Mouse (Mus musculus) mature B cell (primary cell): ENCODE measurements around the gene Gm45234.

Experiments used
- in situ Hi-C: fragments of 300-500 bp; cut with MboI; formaldehyde crosslinking; loops from 2 replicates; pipeline ENCODE4 v1.14.3; 2019

Gene Gm45234

DNA sequence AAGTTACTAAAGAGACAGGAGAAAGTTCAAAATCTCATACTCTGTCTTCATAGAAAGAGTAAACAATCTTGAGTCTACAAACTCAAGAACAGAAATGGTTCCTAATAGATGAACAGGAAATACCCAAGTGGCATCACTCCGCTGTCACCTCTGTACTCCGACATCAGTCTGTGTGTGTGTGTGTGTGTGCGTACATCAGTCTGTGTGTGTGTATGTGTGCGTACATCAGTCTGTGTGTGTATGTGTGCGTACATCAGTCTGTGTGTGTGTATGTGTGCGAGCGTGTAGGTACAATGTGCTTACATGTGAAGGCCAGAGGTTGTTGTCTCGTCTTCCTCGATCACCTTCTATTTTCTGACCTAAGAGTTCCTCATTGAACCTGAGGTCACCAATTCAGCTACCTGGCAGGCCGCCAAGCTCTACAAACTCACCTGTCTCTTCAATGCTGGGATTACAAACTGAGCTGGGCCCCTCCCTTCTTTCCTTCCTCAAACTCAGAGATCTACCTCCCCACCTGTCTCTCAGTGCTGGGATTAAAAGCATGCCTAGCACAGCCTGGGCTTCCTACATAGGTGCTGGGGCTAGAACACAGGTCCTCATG, 47.4 kb downstream of the Gm45234 start:
- in situ Hi-C loops: no loop called here

DNA sequence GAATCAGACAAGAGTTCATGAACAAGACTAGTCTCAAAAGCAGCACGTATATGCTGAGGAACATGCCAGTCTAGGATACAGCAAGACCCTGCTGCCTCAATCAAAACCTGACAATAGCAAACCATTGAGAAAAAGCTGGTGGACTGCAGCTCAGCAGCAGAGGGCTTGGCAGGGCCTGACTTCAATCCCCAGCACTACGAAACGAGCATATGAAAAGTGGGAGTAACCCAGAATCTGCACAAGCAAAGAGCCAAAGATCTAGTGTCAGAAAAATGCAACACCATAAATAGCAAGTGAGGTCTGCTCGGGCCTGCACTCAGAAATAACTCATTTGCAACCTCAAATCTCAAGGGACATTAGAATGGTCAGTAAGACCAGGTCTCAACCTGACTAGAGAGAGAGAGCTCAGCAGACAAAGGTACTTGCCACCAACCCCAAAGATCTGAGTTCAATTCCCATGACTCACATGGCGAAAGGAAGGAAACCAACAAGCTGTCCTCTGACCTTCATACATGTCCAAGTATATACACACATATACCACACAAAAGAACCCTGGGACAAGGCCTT, 49.7 kb downstream of the Gm45234 start:
- in situ Hi-C loops: no loop called here

DNA sequence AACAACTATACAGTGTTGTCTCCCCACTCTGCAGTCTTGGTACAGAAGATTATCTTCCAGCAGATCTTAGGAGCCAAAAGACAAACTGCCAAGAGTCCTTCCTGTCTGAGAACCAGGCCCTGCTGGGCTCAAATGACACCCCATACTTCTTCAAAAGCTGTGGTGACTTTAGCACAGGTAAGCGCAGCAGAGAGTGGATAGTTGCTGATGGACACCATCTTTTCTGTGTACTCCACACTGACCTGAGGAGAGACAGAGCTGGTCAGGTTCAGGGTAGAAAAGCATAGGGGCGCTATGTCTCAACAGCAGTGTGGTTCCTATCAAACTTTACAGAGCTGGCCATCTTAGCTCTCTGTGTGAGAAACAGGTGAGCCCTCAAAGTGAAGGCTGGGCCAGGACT, 51.4 kb downstream of the Gm45234 start:
- in situ Hi-C loops: no loop called here

DNA sequence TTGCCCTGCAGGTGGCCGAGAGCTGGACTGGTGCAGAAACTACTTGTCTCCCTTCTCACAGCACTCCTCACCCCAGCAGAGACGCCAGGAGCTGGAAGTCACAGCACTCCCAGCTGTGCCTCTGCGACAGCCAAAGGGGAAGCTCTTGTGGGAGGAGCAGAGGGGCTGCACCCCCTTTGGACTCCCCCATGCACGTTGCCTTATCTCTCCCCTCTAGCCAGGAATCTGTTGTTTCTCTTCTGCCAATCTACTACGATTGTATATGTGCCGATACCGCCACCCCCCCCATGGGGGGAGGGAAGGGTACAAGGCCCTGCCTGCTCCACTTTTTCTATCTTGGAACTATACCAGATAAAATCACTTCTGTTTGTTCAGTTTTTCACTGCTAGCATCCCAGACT, 52.0 kb downstream of the Gm45234 start:
- in situ Hi-C loops: no loop called here

DNA sequence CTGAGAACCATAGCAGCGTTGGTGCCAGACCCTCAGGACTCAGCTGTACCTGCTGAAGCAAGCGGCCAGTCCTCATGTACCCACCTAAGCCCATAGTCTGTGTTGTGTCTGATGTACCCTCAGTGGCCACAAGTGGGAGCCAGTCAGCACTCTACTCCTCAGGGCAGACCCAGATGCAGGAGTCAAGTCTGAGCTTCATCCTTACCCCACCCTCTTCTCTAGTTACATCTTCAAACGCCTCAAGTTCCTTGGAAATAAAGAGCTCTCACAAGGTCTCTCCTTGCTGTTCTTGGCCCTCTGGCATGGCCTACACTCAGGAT, 53.1 kb downstream of the Gm45234 start:
- in situ Hi-C loops: no loop called here

DNA sequence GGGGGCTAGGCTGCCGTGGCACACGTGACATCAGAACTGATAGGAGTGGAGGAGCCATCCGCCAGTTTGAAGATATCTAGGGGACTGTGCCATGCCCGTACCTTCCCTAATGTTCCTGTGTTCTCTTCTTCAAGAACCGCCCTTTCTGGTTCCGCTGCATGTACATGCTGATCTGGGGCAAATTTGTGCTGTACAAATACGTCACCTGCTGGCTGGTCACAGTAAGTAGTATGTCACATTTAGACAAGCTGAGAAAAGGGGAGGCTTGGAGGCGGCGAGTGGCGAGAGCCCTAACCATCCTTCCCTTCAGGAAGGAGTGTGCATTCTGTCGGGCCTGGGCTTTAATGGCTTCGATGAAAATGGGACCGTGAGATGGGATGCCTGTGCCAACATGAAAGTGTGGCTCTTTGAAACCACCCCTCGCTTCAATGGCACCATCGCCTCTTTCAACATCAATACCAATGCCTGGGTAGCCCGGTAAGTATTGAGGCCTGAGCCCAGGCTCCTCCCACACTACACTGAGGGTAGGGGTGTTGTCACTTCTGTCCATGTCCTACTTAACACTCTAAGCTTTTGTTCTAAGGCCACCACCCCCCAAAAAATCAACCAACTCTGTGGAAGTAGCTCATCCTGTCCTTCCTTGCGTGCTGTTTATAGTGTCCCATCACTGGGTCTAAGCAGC, 53.6 kb downstream of the Gm45234 start:
- in situ Hi-C loops: no loop called here

DNA sequence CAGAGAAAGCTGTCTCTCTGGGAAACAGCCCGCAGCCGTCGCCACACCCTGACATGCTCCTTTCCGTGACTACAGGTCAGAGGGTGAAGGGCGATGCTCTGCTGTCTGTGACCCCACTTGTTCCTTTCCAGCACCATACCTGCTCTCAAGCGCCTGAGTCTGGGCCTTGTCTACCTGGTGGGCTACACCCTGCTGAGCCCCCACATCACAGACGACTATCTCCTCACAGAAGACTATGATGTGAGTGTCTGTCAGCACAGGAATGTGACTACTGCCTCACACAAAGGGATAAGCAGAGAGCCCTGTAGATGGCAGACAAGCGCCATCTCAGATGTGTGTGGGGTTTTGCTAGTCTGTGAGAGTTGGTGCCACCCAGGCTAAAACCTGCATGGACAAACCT, 54.5 kb downstream of the Gm45234 start:
- in situ Hi-C loops: no loop called here

DNA sequence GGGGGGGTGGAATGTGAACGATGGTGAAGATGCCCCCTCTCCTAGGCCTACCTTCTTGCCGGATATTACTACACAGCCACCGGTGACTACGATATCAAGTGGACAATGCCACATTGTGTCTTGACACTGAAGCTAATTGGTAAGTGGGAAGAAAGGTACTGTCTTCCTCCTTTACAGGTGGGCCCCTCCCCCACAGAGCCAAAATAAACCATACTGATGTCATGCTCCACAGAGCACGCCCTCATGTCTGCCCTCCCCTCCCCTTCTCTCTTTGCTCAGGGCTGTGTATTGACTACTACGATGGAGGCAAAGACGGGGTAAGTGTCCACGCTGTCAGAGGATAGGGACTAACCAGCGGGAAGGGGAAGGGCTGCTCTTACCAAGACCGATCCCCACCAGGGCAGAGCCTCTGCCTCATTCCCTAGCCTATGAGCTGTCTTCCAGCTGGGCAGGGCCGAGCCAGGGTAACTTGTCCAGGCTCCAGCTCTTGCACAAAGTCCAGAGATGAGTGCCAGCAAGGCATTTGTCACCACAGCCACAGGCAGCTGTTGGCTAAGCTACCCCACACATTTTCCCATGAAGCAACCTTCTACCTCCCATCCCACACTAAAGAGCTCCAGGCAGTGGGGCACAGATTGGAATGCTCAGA, 55.7 kb downstream of the Gm45234 start:
- in situ Hi-C loops: no loop called here

DNA sequence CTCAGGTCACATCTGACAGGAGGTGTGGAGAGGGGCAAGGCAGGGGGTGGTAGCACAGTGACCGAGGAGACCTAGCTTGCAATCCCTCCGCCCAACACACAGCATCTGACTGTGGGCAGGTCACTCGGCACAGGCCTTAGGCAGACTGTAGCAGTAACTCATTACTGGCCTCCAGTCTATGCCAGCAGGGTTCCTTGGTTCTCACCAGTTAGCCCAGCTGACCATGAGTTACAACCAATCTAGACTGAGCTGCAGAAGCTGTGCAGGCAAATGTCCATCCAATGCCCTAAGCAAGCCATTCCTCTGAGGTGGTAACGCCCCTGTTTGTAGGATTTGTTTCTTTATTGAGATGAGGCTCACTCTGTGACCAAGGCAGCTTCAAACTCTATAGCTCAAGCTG, 56.5 kb downstream of the Gm45234 start:
- in situ Hi-C loops: no loop called here

DNA sequence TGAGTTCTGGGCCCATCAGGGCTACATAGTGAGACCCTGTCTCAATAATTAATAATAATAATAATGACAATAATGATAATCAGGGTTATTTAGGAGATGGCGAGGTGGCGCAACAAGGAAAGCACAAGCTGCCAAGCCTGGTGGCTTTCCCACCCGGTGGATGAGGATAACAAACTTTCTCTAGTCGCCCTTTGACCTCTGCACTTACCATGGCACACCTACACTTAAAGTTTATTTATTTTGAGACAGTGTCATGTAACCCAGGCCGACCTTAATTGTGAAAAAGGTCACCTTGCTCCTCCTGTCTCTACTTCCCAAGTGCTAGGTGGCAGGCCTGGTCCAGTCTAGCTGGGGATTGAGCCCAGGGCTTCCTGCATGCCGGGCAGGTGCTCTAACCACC, 57.1 kb downstream of the Gm45234 start:
- in situ Hi-C loops: no loop called here

DNA sequence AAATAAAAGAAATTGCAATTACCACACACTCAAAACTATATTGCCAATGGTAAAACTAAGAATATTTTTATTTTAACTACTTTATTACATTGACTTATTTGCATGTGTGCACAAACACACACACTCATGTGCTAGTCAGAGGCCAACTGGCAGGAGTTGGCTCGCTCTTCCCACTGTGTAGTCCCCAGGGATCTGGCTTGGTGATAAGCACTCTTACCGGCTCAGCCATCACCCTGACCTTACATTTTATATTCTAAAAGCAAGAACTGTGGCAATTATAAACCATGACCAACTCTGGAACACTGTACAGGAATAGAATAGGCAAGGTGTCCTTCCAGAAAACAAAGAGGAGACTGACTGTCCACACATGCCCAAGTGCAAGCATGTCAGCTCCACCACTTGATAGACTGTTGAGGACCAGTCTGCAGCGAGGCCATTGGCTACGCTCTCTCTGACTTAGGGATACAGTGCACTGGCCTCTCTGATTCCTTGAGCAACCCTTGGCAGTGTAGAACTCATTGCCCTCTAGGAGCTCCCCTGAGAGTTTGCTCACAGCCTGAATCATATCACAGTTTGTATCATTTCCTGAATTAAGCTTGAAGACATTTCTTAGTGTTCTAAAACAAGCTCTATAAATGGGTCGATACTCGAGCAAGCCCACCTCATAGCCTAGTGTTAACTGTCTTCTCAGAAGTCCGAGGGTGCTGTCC, 59.2 kb downstream of the Gm45234 start:
- in situ Hi-C loops: no loop called here

DNA sequence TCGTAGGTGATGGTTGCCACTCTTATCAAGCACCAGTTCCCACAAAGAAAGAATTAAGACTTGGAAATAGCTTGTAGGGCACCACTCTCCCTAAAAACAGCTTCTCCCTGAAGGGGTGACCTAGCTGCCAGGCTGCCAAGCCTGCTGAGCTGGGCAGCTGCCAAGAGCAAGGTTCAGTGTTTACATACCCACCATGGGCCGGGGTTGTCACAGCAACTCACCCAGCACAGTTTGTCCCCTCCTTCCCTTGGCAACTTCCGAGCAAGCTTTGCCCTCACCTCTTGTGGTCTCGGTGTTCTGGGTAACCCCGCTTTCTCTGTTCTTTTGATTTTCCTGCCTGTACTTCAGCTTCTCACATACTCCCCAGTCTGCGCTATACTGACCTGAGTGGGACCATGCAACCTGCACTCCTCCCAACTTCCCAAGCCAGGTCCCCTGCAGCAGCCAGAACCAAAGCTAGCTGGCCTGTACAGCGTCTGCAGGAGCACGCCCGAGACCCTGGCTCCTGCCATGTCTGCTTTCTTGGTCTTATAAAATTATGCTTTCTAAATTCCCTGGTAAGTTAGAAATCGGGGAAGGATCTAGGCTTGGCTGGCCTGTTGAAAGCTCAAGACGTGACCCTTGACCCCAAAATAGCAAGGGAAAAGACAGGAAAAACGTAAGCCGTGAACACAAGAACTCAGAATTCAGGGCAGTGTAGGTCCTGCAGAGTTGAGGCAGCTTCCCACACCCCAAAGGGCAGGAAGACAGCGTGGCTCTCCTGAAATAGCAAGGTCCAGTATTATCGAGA, 61.5 kb downstream of the Gm45234 start:
- in situ Hi-C loops: no loop called here

DNA sequence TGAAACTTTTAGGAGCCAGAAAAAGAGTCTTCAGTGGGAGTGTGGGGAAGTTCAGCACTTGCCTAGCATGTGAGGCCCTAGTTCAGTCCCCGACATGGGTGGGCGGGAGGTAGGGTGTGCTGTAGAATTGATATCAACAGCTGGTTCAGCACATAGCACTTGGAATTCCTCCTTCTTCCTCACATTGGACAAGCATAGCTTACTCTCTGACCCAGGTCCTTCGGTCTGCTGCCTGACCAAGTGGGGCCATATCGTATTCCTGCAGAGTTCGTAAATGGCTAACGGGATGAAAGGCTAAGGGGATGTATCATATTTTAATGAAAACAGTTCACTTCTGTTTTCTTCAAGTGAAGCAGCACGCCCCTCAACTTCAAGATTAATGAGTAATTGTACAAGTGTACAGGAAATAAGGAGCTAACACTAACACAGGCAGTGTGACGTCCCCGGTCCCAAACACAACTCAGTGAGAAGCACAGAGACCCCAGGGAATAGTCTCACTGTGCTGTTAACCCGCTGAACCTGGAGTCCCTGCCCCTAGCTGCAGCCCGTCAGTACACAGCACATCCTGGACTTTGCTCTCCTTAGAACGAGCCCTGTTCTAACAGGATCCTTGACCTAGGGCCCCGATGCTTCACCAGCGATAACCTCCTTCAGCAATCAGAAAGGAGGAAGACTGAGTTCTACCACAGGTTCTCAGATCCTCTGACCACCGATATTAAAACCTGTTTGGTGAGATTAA, 62.4 kb downstream of the Gm45234 start:
- in situ Hi-C loops: no loop called here

DNA sequence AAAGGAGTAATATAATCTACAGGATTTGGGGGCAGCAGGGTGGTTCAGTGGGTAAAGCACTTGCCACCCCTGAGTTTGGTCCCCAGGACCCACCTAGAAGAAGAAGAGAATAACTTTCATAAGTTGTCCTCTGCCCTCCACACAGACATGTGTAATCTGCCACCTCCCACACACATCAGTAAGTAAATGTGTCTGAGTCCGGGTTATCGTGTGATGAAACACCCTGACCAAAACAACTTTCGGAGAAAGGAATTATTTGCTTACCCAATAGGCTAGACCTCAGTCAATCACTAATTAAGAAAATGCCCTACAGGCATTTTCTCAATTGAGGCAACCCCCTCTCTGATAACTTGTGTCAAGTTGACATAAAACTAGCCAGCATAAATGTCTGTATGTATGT, 65.3 kb downstream of the Gm45234 start:
- in situ Hi-C loops: no loop called here
